Mouse (Mus musculus) macrophage (primary cell): ENCODE measurements around the gene Glipr2. TPM values are rescaled to one million over a fixed set of nuclear protein-coding genes. Genes with fewer than 3 reads are reported as not detected.

Source experiments
- H3K27ac ChIP-seq: fragments of 350-480 bp; formaldehyde crosslinking; 2 replicates; pipeline ENCODE4 v1.9.0; 2021
- H3K36me3 ChIP-seq: fragments of 350-480 bp; formaldehyde crosslinking; 2 replicates; pipeline ENCODE4 v1.9.0; 2021; ENCODE audit errors: inconsistent target
- H3K4me3 ChIP-seq: fragments of 350-480 bp; formaldehyde crosslinking; 2 replicates; pipeline ENCODE4 v1.9.0; 2021; ENCODE audit errors: inconsistent target
- H3K79me2 ChIP-seq: fragments of 350-480 bp; formaldehyde crosslinking; 2 replicates; pipeline ENCODE4 v1.9.0; 2021; ENCODE audit errors: inconsistent target
- WGBS: methylation state at CpG from one replicate; pipeline ENCODE4 v1.1.7; 2026; ENCODE audit warnings: inconsistent platforms; ENCODE audit not compliant: missing documents; 5-methylcytosine and 5-hydroxymethylcytosine counted together
- polyA plus RNA-seq: library from polyadenylated mRNA; stranded (reverse); fragments of 250-400 nt; gene quantifications from 3 replicates; pipeline ENCODE4 v1.2.4, GENCODE M21; 2018; ENCODE audit warnings: inconsistent platforms

Glipr2 gene
- polyA plus RNA-seq, 1 experiment from 2014 or later: 1.7 TPM

- no peaks in the 10 kb centered on the region for H3K36me3 ChIP-seq
- H3K27ac ChIP-seq: peak overlapping the region; percentile 68
- peaks cover 7% of the 10 kb centered on the region; the same call in 1 of the 2 replicates for H3K79me2 ChIP-seq
- H3K4me3 ChIP-seq: peak overlapping the region; percentile 10; the same call in 1 of the 2 replicates
- WGBS: 4% methylated on average over 6 of the region's 6 CpGs
Observed at GRCm38 (mm10) chr4:43960207-43960606, 3.0 kb downstream of the Glipr2 start.

DNA sequence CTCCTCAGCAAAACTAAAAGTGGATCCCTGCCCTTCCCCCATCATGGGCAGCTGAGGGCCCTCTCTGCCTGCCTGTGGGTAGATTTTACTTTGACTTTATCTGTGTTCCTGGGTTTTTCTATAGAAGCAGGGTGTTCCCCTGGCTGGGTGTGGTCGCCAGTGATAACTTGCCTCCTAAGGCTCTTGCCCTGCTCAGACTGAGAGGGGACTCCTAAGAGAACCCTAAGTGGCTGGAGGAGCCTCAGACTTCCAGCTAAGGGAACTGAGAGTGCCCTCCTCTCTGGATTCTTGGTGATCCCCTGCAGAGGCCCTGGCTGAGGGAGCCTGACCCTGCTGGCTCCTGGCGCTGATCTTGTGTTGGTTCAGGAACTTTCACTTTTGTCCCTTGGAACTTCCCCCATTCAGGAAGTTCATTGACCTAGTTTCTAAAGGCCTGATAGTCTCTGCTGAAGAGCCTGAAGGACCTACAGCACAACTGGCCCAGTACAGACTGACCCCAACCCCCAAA is 7.2 kb downstream of the Glipr2 start:
- Histone ChIP-seq H3K79me2 (peaks cover 7% of the 10 kb centered on the region; the same call in 1 of the 2 replicates), H3K36me3 (no peaks in the 10 kb centered on the region), H3K27ac (peak overlapping the region; percentile 72), H3K4me3 (no peak overlapping the region)
- WGBS: 18% methylated on average over 2 of the region's 2 CpGs

GRCm38 (mm10) chr4:43964951-43965684 is 7.9 kb downstream of the Glipr2 start:
- Histone ChIP-seq H3K79me2 (peaks cover 7% of the 10 kb centered on the region; the same call in 1 of the 2 replicates), H3K4me3 (no peak overlapping the region), H3K36me3 (no peaks in the 10 kb centered on the region), H3K27ac (peak overlapping the region; percentile 72)
- 76% methylated on average over 4 of the region's 4 CpGs for WGBS

GRCm38 (mm10) chr4:43965856-43966535 is 8.8 kb downstream of the Glipr2 start:
- 52% methylated on average over 7 of the region's 7 CpGs for WGBS
- H3K79me2 ChIP-seq: peaks cover 7% of the 10 kb centered on the region; the same call in 1 of the 2 replicates
- no peak overlapping the region for H3K4me3 ChIP-seq
- peak overlapping the region; percentile 72; the same call in 1 of the 2 replicates for H3K27ac ChIP-seq
- H3K36me3 ChIP-seq: no peaks in the 10 kb centered on the region

GRCm38 (mm10) chr4:43968650-43969049 is 11.4 kb downstream of the Glipr2 start:
- Histone ChIP-seq H3K27ac (no peak overlapping the region), H3K36me3 (no peaks in the 10 kb centered on the region), H3K4me3 (no peak overlapping the region), H3K79me2 (no peaks in the 10 kb centered on the region)
- 76% methylated on average over 13 of the region's 13 CpGs for WGBS

DNA sequence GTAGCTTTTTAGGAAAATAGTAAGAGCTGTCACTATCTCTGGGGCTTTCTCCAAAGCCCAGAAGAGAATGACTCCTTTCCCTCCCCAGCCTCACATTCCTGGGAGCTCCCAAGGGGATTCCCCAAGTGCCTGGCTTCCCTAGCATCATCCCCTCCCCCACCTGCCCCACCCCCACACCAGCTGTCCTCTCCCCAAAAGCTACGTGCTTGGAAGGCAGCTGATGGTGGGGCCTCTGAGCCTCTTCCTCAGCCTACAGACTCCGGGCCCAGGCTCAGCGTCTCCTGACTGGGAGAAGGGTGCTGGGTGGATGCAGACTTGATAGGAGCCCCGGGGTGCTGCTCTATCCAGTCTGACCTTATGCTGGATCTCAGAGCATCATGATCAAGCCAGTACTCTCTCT is 12.2 kb downstream of the Glipr2 start:
- H3K27ac ChIP-seq: no peak overlapping the region
- H3K79me2 ChIP-seq: no peaks in the 10 kb centered on the region
- WGBS: 83% methylated on average over 4 of the region's 4 CpGs
- no peak overlapping the region for H3K4me3 ChIP-seq
- no peaks in the 10 kb centered on the region for H3K36me3 ChIP-seq

GRCm38 (mm10) chr4:43970393-43971330 is 13.5 kb downstream of the Glipr2 start:
- Histone ChIP-seq H3K4me3 (no peak overlapping the region), H3K79me2 (no peaks in the 10 kb centered on the region), H3K36me3 (no peaks in the 10 kb centered on the region), H3K27ac (no peak overlapping the region)
- 89% methylated on average over 18 of the region's 20 CpGs for WGBS

- Histone ChIP-seq H3K4me3 (no peak overlapping the region), H3K27ac (peak overlapping the region; percentile 79), H3K79me2 (no peaks in the 10 kb centered on the region), H3K36me3 (no peaks in the 10 kb centered on the region)
- WGBS: 53% methylated on average over 8 of the region's 9 CpGs
Observed at GRCm38 (mm10) chr4:43971541-43972136, 14.4 kb downstream of the Glipr2 start.

DNA sequence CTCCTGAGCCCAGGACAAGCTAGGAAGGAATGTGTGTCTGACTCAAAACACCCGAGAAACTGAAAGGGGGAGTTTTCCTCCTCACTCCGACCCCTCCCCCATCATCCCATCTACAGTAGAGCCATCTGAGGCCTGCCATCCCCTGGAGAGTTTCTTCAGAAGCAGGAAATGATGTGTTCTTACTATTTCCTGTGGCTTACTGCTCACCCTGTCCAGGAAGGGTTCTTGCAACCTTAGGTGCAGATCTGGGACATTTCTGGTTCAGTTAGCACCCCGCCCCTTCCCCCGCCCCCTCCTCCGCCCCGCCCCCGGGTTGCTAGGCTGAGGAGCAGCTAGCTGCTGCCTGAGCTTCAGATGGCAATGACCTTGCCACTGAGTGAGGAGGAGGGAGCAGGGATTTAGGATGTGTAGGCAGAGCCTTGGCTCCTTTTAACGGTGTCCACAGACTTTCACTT is 15.0 kb downstream of the Glipr2 start:
- Histone ChIP-seq H3K79me2 (no peaks in the 10 kb centered on the region), H3K27ac (peak overlapping the region; percentile 79), H3K36me3 (no peaks in the 10 kb centered on the region), H3K4me3 (no peak overlapping the region)
- WGBS: 0% methylated on average over 4 of the region's 8 CpGs

DNA sequence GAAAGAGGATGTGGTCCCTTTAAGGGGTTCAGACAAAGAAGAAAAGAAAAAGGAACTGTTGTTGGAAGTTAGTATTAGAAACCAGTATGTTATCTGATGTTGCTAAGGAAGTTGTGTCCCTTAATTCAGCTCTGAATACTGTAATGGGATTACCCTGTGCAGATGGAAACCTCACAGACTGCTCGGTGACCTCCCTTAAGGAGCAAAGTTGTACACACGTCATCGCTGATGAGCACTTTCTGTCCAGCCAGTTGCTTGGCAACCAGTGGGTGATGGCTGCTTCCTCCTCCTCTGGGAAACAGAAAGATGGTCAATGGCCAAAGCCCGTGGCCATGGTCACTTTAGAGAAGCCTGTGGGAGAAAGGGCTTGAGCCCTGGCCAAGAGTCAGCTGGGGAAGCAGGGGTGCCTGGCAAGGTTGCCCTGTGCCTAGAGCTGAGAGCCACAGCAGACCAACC is 16.4 kb downstream of the Glipr2 start:
- peak overlapping the region; percentile 53 for H3K27ac ChIP-seq
- 0% methylated on average over 4 of the region's 4 CpGs for WGBS

DNA sequence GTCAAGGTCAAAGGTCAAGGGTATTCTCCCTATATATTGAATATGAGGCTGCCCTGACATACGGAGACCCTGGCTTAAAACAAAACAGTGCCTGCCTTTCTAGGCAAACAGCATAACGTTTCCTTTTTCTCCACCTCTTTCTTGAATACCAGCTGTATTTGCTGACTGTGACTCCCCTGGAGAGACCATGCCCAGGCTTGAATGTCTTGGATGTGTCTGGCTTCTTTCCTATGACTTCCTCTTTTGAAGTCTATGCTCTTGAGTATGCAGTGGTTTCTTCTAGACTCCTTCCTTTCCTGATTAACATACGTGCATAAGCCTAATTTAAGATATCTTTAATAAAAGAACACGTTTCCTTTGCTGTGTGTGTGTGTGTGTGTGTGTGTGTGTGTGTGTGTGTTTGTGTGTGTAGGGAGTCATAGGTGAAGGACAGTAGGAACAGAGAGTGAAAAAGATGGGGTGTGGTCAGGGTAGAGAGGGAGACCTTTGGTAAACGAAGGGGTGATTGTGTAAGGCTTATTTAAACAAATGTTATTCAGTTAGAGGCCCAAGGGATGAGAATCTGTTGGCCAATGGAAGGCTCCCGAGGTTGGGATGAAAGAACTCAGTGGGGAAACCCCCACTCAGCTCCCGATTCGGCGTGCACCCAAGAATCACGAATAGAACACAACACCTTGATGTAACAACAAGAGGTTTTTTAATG is 17.9 kb downstream of the Glipr2 start:
- H3K36me3 ChIP-seq: no peaks in the 10 kb centered on the region
- peak overlapping the region; percentile 53 for H3K27ac ChIP-seq
- no peak overlapping the region for H3K4me3 ChIP-seq
- 37% methylated on average over 9 of the region's 10 CpGs for WGBS
- H3K79me2 ChIP-seq: no peaks in the 10 kb centered on the region

More for the DNA sequence above, 16.4 kb downstream of the Glipr2 start:
- Histone ChIP-seq H3K79me2 (no peaks in the 10 kb centered on the region), H3K36me3 (no peaks in the 10 kb centered on the region), H3K4me3 (no peak overlapping the region)

GRCm38 (mm10) chr4:43976223-43976740 is 19.1 kb downstream of the Glipr2 start:
- 89% methylated on average over 6 of the region's 6 CpGs for WGBS
- Histone ChIP-seq H3K36me3 (no peaks in the 10 kb centered on the region), H3K27ac (no peak overlapping the region), H3K4me3 (no peak overlapping the region), H3K79me2 (no peaks in the 10 kb centered on the region)
